Mouse (Mus musculus): Measurements from ENCODE around the gene Nf2. TPM values are rescaled to one million over a fixed set of nuclear protein-coding genes. Genes with fewer than 3 reads are reported as not detected.

Nf2 gene
- polyA plus RNA-seq, 1 experiment from 2014 or later = 29.5 TPM

- no peak overlapping the region for H3K4me2 ChIP-seq
- H3K4me3 ChIP-seq = no peak overlapping the region
- peaks cover 53% of the 10 kb centered on the region for H3K27me3 ChIP-seq (replicated peaks)
- ATAC-seq = no peak
- H3K36me3 ChIP-seq = no peaks in the 10 kb centered on the region
- 58% methylated on average over 11 of the region's 11 CpGs for whole genome bisulfite sequencing (ENCODE audit: insufficient replicate concordance)
- H3K4me1 ChIP-seq = no peaks in the 10 kb centered on the region
- H3K27ac ChIP-seq = no peak overlapping the region
- H3K9ac ChIP-seq = no peak overlapping the region
- peaks cover 8% of the 10 kb centered on the region; the same call in 1 of the 2 replicates for H3K9me3 ChIP-seq (replicated peaks)
These were observed 92.2 kb downstream of the Nf2 start for GRCm38 (mm10) chr11:4756984-4757788.

GRCm38 (mm10) chr11:4756460-4756859 is 92.9 kb downstream of the Nf2 start:
- Histone ChIP-seq H3K27me3 (replicated peaks) (peaks cover 53% of the 10 kb centered on the region), H3K4me2 (no peak overlapping the region), H3K27ac (no peak overlapping the region), H3K4me1 (no peaks in the 10 kb centered on the region), H3K9ac (no peak overlapping the region), H3K36me3 (no peaks in the 10 kb centered on the region), H3K9me3 (replicated peaks) (peaks cover 8% of the 10 kb centered on the region; the same call in 1 of the 2 replicates), H3K4me3 (no peak overlapping the region)
- no peak for ATAC-seq
- WGBS (ENCODE audit: insufficient replicate concordance) = 66% methylated on average over 9 of the region's 9 CpGs

GRCm38 (mm10) chr11:4754867-4755266 is 94.5 kb downstream of the Nf2 start:
- Histone ChIP-seq H3K9ac (no peak overlapping the region), H3K27ac (no peak overlapping the region), H3K4me3 (no peak overlapping the region), H3K9me3 (replicated peaks) (peaks cover 8% of the 10 kb centered on the region; the same call in 1 of the 2 replicates), H3K4me2 (no peak overlapping the region), H3K4me1 (no peaks in the 10 kb centered on the region), H3K36me3 (no peaks in the 10 kb centered on the region), H3K27me3 (replicated peaks) (peaks cover 56% of the 10 kb centered on the region)
- no peak for ATAC-seq
- 72% methylated on average over 11 of the region's 11 CpGs for WGBS (ENCODE audit: insufficient replicate concordance)

GRCm38 (mm10) chr11:4754036-4754435 is 95.3 kb downstream of the Nf2 start:
- Histone ChIP-seq H3K27ac (no peak overlapping the region), H3K36me3 (no peaks in the 10 kb centered on the region), H3K4me1 (no peaks in the 10 kb centered on the region), H3K4me3 (no peak overlapping the region), H3K4me2 (no peak overlapping the region), H3K9ac (no peak overlapping the region), H3K9me3 (replicated peaks) (peaks cover 8% of the 10 kb centered on the region; the same call in 1 of the 2 replicates), H3K27me3 (replicated peaks) (peaks cover 64% of the 10 kb centered on the region)
- WGBS (ENCODE audit: insufficient replicate concordance) = 72% methylated on average over 3 of the region's 3 CpGs
- ATAC-seq = no peak

GRCm38 (mm10) chr11:4752836-4753235 is 96.5 kb downstream of the Nf2 start:
- no peak overlapping the region for H3K9ac ChIP-seq
- no peak overlapping the region for H3K4me2 ChIP-seq
- H3K4me1 ChIP-seq = no peaks in the 10 kb centered on the region
- H3K36me3 ChIP-seq = no peaks in the 10 kb centered on the region
- WGBS (ENCODE audit: insufficient replicate concordance) = 51% methylated on average over 10 of the region's 10 CpGs
- H3K9me3 ChIP-seq (replicated peaks) = peaks cover 8% of the 10 kb centered on the region; the same call in 1 of the 2 replicates
- H3K27me3 ChIP-seq (replicated peaks) = peaks cover 69% of the 10 kb centered on the region
- ATAC-seq = no peak
- no peak overlapping the region for H3K4me3 ChIP-seq
- H3K27ac ChIP-seq = no peak overlapping the region

GRCm38 (mm10) chr11:4750263-4750662 is 99.1 kb downstream of the Nf2 start:
- 6% methylated on average over 9 of the region's 9 CpGs for WGBS (ENCODE audit: insufficient replicate concordance)
- ATAC-seq = no peak
- H3K4me2 ChIP-seq = no peak overlapping the region
- peaks cover 15% of the 10 kb centered on the region for H3K4me1 ChIP-seq
- no peak overlapping the region for H3K4me3 ChIP-seq
- H3K9me3 ChIP-seq (replicated peaks) = peaks cover 8% of the 10 kb centered on the region; the same call in 1 of the 2 replicates
- no peak overlapping the region for H3K27ac ChIP-seq
- H3K36me3 ChIP-seq = no peaks in the 10 kb centered on the region
- peaks cover 82% of the 10 kb centered on the region for H3K27me3 ChIP-seq (replicated peaks)
- no peak overlapping the region for H3K9ac ChIP-seq

GRCm38 (mm10) chr11:4747285-4747684 is 102.1 kb downstream of the Nf2 start:
- ATAC-seq = no peak
- peak overlapping the region; percentile 45 for H3K4me3 ChIP-seq
- peaks cover 100% of the 10 kb centered on the region for H3K27me3 ChIP-seq (replicated peaks)
- H3K9me3 ChIP-seq (replicated peaks) = no peaks in the 10 kb centered on the region
- H3K9ac ChIP-seq = no peak overlapping the region
- no peaks in the 10 kb centered on the region for H3K36me3 ChIP-seq
- WGBS (ENCODE audit: insufficient replicate concordance) = 4% methylated on average over 12 of the region's 12 CpGs
- H3K4me2 ChIP-seq = peak overlapping the region; percentile 68
- H3K27ac ChIP-seq = no peak overlapping the region
- peaks cover 15% of the 10 kb centered on the region for H3K4me1 ChIP-seq

- under 1% methylated on average over 39 of the region's 73 CpGs for WGBS (ENCODE audit: insufficient replicate concordance)
- Histone ChIP-seq H3K4me3 (peak within 1 kb of the TSS; percentile 45), H3K4me1 (peaks cover 15% of the 10 kb centered on the region), H3K27ac (no peak within 1 kb of the TSS), H3K9me3 (replicated peaks) (no peaks in the 10 kb centered on the region), H3K27me3 (replicated peaks) (peaks cover 100% of the 10 kb centered on the region), H3K36me3 (no peaks in the 10 kb centered on the region), H3K4me2 (peak within 1 kb of the TSS; percentile 68), H3K9ac (no peak within 1 kb of the TSS)
- no peak for ATAC-seq
These were observed 102.6 kb downstream of the Nf2 start, which contains the start of gene Cabp7 for GRCm38 (mm10) chr11:4746733-4747132. TSS of gene Cabp7 (minus strand) at chr11:4746778.

- Histone ChIP-seq H3K9ac (no peak overlapping the region), H3K4me1 (peaks cover 15% of the 10 kb centered on the region), H3K4me3 (peak overlapping the region; percentile 45), H3K9me3 (replicated peaks) (no peaks in the 10 kb centered on the region), H3K27me3 (replicated peaks) (peaks cover 97% of the 10 kb centered on the region), H3K36me3 (no peaks in the 10 kb centered on the region), H3K4me2 (peak overlapping the region; percentile 68), H3K27ac (no peak overlapping the region)
- WGBS (ENCODE audit: insufficient replicate concordance) = 3% methylated on average over 29 of the region's 39 CpGs
- no peak for ATAC-seq
These were observed 103.4 kb downstream of the Nf2 start for GRCm38 (mm10) chr11:4745969-4746368.

- ATAC-seq = no peak
- H3K36me3 ChIP-seq = no peaks in the 10 kb centered on the region
- no peaks in the 10 kb centered on the region for H3K9me3 ChIP-seq (replicated peaks)
- peaks cover 15% of the 10 kb centered on the region for H3K4me1 ChIP-seq
- no peak overlapping the region for H3K27ac ChIP-seq
- no peak overlapping the region for H3K9ac ChIP-seq
- no peak overlapping the region for H3K4me2 ChIP-seq
- peaks cover 91% of the 10 kb centered on the region for H3K27me3 ChIP-seq (replicated peaks)
- WGBS (ENCODE audit: insufficient replicate concordance) = 47% methylated on average over 6 of the region's 6 CpGs
- no peak overlapping the region for H3K4me3 ChIP-seq
These were observed 104.6 kb downstream of the Nf2 start for GRCm38 (mm10) chr11:4744691-4745090.

GRCm38 (mm10) chr11:4740785-4741184 is 108.6 kb downstream of the Nf2 start:
- WGBS (ENCODE audit: insufficient replicate concordance) = 43% methylated on average over 5 of the region's 5 CpGs
- Histone ChIP-seq H3K9me3 (replicated peaks) (no peaks in the 10 kb centered on the region), H3K27me3 (replicated peaks) (peaks cover 54% of the 10 kb centered on the region), H3K4me3 (no peak overlapping the region), H3K36me3 (no peaks in the 10 kb centered on the region), H3K4me2 (no peak overlapping the region), H3K9ac (no peak overlapping the region), H3K4me1 (peaks cover under 1% of the 10 kb centered on the region; the same call in 1 of the 2 replicates), H3K27ac (no peak overlapping the region)
- 0 out of 2 replicates have a peak, but pooled peaks have one; percentile 26 for ATAC-seq

GRCm38 (mm10) chr11:4738719-4739118 is 110.6 kb downstream of the Nf2 start:
- peaks cover 33% of the 10 kb centered on the region for H3K27me3 ChIP-seq (replicated peaks)
- H3K4me2 ChIP-seq = no peak overlapping the region
- H3K27ac ChIP-seq = no peak overlapping the region
- WGBS (ENCODE audit: insufficient replicate concordance) = 83% methylated on average over 16 of the region's 16 CpGs
- ATAC-seq = no peak
- no peaks in the 10 kb centered on the region for H3K9me3 ChIP-seq (replicated peaks)
- no peaks in the 10 kb centered on the region for H3K36me3 ChIP-seq
- no peak overlapping the region for H3K4me3 ChIP-seq
- no peak overlapping the region for H3K9ac ChIP-seq
- H3K4me1 ChIP-seq = no peaks in the 10 kb centered on the region
